Mouse (Mus musculus) T-helper 17 cell (primary cell): ENCODE data around the gene Cyp2s1.

ENCODE experiments used
- in situ Hi-C, 2 experiments: fragments of 300-600 bp; cut with MboI, MseI; formaldehyde crosslinking; loops; 1 replicate in 1 of 2; 2 replicates in 1 of 2; pipeline ENCODE4 v1.15.1; 2025; ENCODE audit warnings: high pct_unique_total_duplicates in 2 of 2

Gene Cyp2s1

GRCm38 (mm10) chr7:25811716-25812115 lies 5.0 kb downstream of the Cyp2s1 start:
- in situ Hi-C loops: no loop called here

DNA sequence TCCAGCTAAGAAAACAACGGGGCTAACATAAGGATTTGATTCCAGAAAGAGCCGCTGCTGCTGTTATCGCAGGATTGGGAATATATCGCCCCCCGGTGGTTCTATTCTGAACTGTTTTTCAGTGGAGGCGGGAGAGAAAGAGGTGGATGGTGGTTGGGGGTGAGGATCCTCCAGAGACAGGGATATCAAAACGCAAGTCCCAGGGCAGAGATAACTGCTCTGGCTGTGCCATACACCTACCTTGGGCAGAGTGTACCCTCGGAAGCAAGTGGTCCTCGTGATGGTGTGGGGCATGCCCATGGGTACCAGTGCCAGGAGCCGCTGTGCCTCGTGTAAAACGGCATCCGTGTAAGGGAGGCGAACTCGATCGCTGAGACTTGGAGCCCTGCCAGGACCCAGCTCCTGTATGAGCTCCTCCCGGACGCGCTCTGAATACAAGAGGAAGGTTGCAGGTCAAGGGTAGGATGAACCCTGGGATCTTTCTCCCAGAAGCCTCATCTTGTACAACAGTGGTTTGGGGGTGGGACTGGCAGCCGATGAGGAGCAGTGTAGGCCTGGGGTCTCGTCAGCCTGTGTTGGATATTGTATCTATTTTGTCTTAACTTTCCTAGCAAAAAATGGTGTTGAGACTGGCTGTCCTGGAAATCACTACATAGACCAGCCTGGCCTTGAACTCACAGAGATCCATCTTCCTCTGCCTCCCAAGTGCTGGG lies 10.9 kb downstream of the Cyp2s1 start:
- in situ Hi-C loops: loop anchor here (5.0 kb wide), 1 partner anchor 48 kb away; no protein-coding TSS in a partner anchor

DNA sequence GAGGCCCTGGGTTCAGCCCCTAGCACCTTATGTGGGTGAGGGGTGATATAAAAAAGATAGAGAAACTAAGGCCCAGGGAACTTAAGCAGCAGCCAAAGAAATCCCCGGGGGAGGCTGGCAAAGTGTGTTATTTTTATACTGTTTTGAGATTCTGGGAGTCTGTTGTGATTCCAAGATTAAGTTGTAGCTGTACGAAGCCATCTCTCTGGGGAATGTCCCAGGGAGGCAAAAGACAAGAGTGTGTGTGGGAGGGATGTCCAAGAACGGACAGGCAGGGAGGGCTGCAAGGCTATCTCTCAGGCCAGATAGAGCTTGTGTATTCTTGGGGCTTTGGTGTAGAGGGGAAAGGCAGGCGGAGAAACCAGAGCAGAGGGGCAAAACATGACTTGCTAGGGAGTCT lies 11.9 kb downstream of the Cyp2s1 start:
- in situ Hi-C loops: loop anchor here (5.0 kb wide), 1 partner anchor 47 kb away; no protein-coding TSS in a partner anchor

GRCm38 (mm10) chr7:25803460-25803859 lies 13.3 kb downstream of the Cyp2s1 start:
- in situ Hi-C loops: no loop called here

- in situ Hi-C loops: no loop called here
Observed at GRCm38 (mm10) chr7:25802241-25803125, 14.2 kb downstream of the Cyp2s1 start.

DNA sequence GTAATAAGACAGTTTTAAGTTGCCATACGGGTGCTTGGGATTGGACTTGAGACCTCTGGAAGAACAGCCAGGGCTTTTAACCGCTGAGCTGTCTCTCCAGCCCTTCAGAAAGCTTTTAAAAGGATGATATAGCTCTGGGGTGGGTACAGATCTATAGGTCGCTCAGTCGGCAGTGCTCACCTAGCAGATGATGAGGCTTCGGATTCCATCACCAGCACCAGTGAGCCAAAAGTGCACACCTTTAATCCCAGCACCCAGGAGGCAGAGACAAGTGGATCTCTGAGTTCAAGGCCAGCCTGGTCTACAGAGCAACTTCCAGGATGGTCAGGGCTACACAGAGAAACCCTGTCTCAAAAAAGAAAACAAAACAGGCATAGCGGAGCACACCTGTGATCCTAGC lies 15.7 kb downstream of the Cyp2s1 start:
- in situ Hi-C loops: no loop called here

DNA sequence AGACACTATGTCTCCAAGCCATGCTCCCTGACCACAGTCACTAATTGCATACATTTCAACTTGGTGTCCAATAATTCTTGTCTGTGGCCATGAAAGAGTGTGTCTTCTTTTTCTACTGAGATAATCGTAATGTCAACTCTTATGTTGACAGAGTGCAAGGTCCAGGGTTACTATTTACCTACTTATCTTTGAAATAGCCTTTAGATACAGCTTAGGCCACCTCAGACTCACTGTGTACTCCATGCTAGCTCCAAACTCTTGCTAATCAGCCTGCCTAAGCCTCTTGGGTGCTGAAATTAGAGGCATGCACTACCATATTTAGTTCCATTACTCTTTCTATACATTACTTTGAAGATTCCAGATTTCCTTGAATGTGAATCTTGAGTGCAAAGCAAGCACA lies 17.3 kb downstream of the Cyp2s1 start:
- in situ Hi-C loops: loop anchor here in 1 of 2 experiments (25.0 kb wide), 1 partner anchor 1412 kb away; the partner anchor contains the start of gene Smg9

DNA sequence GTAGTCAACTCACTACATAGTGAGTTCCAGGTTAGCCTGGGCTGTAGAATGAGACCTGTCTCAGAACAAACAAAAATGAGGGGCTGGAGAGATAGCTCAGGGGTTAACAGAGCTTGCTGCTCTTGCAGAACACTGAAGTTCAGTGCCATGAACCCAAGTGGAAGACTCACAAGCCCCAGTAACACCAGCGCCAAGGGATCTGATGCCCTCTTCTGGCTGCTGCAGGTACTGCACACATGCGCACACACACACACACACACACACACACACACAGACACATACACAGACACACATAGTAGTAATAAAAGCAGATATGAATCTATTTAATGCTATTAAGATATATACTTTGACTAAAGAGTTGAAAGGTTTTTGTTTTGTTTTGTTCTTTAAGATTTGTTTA lies 18.2 kb downstream of the Cyp2s1 start:
- in situ Hi-C loops: loop anchor here in 1 of 2 experiments (25.0 kb wide), 1 partner anchor 1411 kb away; the partner anchor contains the start of gene Smg9

GRCm38 (mm10) chr7:25794775-25795174 lies 21.9 kb downstream of the Cyp2s1 start:
- in situ Hi-C loops: loop anchor here in 1 of 2 experiments (25.0 kb wide), 1 partner anchor 1407 kb away; the partner anchor contains the start of gene Smg9

DNA sequence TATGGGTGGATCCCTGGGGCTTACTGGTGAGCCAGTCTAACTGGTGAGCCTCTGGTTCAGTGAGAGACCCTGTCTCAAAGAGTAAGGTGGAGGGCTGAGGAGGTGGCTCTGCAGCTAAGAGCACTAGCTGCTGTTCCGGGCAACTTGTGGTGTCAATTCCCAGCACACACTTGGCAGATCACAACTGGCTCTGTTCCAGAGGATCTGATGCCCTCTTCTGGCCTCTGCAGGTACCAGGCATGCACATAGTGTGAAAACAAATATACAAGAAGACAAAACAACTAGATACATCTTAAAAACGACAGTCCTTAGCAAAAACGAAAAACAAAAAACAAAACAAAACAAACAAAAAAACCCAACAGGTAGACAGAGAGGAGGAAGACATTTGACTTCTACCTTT lies 23.0 kb downstream of the Cyp2s1 start:
- in situ Hi-C loops: loop anchor here in 1 of 2 experiments (25.0 kb wide), 1 partner anchor 1406 kb away; the partner anchor contains the start of gene Smg9

GRCm38 (mm10) chr7:25792966-25793365 lies 23.7 kb downstream of the Cyp2s1 start:
- in situ Hi-C loops: loop anchor here in 1 of 2 experiments (25.0 kb wide), 1 partner anchor 1406 kb away; the partner anchor contains the start of gene Smg9

DNA sequence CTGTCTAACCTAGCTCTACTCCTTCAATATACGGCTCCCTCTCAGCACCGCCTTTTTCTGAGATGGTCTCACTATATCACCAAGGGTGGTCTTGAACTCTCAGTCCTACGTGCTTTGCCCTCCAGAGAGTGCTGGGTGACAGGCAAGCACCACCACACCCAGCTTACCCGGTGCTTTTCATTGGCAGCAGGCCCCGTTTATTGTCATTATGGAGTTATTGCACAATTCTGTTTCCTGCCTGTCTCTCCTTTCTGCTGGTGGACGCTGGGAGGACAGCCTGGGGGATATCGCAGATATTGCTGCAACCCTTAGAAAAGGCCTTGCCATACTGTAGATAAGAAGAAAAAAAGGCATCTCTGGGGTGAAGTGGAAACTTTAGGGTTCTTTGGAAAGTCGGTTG lies 26.1 kb downstream of the Cyp2s1 start:
- in situ Hi-C loops: loop anchor here in 1 of 2 experiments (25.0 kb wide), 1 partner anchor 1403 kb away; the partner anchor contains the start of gene Smg9

DNA sequence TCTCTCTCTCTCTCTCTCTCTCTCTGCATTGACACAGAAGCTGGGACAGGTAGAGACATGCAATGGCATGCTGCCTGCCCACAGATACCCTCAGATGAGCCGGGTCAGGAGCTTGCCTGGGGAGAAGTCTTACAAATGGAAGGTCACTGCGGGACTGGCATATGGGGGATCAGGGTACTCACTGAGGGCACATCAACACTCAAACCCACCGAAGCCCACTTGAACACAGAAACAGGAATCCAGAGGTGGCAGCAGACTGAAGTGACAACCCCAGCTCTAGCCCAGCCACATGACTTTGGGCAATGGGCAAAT lies 27.6 kb downstream of the Cyp2s1 start:
- in situ Hi-C loops: loop anchor here in 1 of 2 experiments (25.0 kb wide), 1 partner anchor 1402 kb away; the partner anchor contains the start of gene Smg9

DNA sequence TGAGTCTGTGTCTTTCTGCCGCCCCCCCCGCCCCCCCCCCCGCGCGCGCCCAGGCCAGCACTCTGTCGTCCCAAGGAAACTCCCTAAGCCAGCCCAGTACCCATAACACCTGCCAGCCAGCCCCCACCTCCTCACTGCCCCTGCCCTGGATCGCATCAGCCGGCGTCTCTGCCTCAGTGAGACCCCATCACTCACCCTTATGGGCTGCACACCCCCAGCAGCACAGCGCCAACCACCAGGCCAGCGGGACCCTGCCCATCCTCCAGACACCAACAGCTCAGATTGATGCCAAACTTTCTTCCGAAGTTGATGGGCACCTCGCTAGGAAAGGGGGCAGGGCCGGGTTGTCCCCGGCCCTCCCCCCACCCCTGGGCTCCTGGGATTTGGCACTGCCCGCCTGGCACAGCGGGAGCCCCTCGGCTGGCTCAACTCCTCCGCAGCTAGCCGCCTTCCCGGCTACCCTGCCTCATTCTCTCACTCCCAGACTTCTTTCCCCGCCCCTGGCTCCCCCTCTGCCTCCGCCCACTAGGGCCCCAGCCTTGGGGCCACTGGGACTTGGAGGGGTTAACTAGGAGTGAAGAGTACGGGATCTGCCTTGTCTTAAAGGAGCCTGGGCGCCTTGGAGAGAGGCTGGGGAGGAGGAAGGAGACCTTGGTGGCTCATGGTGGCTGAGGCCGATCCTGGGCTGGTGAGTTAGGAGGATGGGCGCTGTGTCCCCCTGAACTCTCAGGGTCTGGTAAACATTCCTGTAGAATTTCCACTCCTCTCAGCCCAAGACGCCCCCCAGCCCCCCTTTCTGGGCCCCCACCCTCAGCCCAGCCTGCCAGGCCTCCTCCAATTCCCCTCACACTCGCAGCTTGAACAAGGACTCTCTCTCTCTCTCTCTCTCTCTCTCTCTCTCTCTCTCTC lies 28.2 kb downstream of the Cyp2s1 start, which contains the start of gene Axl:
Axl (minus strand) TSS at position 486 of the 909 bp plus-strand sequence.
- in situ Hi-C loops: loop anchor here in 1 of 2 experiments (25.0 kb wide), 1 partner anchor 1401 kb away; the partner anchor contains the start of gene Smg9

GRCm38 (mm10) chr7:25787456-25788219 lies 29.1 kb downstream of the Cyp2s1 start:
- in situ Hi-C loops: loop anchor here in 1 of 2 experiments (25.0 kb wide), 1 partner anchor 1400 kb away; the partner anchor contains the start of gene Smg9

- in situ Hi-C loops: loop anchor here in 1 of 2 experiments (25.0 kb wide), 1 partner anchor 1400 kb away; the partner anchor contains the start of gene Smg9
Observed at GRCm38 (mm10) chr7:25786974-25787373, 29.7 kb downstream of the Cyp2s1 start.

DNA sequence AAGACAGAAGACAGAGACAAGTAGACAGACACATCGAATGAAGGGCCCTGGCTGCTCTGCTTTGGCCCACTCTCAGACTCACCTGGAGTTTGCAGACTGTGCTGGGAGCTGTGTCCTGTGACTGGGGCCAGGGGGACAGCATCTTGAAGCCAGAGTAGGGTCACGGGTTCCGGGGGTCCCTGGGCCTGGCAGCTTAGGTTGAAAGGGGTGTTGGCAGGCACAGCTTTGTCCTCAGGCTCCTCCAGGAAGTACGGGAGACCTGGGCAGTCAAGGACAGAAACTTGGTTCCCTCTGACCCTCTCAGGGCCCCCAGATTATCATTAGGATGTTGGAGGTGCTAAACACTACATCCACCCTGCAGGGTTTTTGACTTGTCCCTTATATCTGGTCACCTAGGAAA lies 31.0 kb downstream of the Cyp2s1 start:
- in situ Hi-C loops: loop anchor here in 1 of 2 experiments (25.0 kb wide), 1 partner anchor 1398 kb away; the partner anchor contains the start of gene Smg9

- in situ Hi-C loops: loop anchor here in 1 of 2 experiments (25.0 kb wide), 1 partner anchor 1398 kb away; the partner anchor contains the start of gene Smg9
Observed at GRCm38 (mm10) chr7:25784808-25785207, 31.9 kb downstream of the Cyp2s1 start.

DNA sequence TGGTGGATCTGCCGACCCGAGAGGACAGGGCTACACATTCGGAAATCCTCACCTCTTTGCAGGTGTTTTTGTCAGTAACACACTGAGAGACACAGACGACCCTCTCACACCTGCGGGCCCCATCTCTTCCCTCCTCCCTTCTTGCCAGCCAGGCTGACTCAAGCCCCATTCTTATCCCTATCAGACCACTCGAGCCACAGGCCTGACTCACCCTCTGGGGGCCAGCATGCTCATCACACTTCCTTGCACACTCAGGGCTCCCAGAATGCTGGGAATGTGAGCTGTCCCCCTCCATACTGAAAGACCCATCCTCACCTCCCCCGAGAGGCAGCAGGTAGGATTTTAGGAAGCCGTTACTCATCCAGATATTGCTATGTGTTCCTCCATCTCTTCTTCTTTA lies 33.0 kb downstream of the Cyp2s1 start:
- in situ Hi-C loops: loop anchor here in 1 of 2 experiments (25.0 kb wide), 1 partner anchor 1396 kb away; the partner anchor contains the start of gene Smg9
